7 mouse cellular contexts compared by ENCODE assay signal in genomic region chr9:117251521-117252368, GRCm38 (mm10).
DNase-seq lines count a peak whose midpoint lies in the region; ATAC-seq and TF ChIP-seq lines count a peak whose summit lies in the region.

No protein-coding gene starts in this region.

- peak overlapping the region; percentile 84 for H3K4me2 ChIP-seq in heart, embryonic 13.5 days

- DNase-seq in thymus, adult 2 months, result no peak
- DNase-seq in thymus, postnatal 10 days (ENCODE audit: low spot score in 2 of 2), result no peak
- DNase-seq in kidney, postnatal 14 days, result peak; percentile 49
- peak; percentile 36 for DNase-seq in urinary bladder, postnatal 25 days (ENCODE audit: low spot score)

- H3K9ac ChIP-seq in heart, embryonic 13.5 days, result peak overlapping the region; percentile 94

- no peaks in the 10 kb centered on the region for H3K9me3 ChIP-seq in heart, embryonic 13.5 days

- no peaks in the 10 kb centered on the region for H3K36me3 ChIP-seq in thymus, adult 2 months (ENCODE audit: control insufficient read depth, insufficient read depth, low read length)
- H3K36me3 ChIP-seq in heart, embryonic 13.5 days, result no peaks in the 10 kb centered on the region
- no peaks in the 10 kb centered on the region for H3K36me3 ChIP-seq in macrophage (ENCODE audit: inconsistent target)

- WGBS in thymus, adult 2 months, result 3% methylated on average over 29 of the region's 29 CpGs
- WGBS in heart, embryonic 13.5 days, result 1% methylated on average over 29 of the region's 29 CpGs
- WGBS in macrophage (ENCODE audit: missing documents), result 3% methylated on average over 29 of the region's 29 CpGs

- TF ChIP-seq POLR2A in thymus, adult 2 months (IDR thresholded peaks at IDR 0.05; ENCODE audit: control insufficient read depth, extremely low read depth, insufficient read depth, low read length, poor library complexity), result no peak

- no peaks in the 10 kb centered on the region; the same call in 1 of the 2 replicates for H3K27me3 ChIP-seq in thymus, adult 2 months (ENCODE audit: control insufficient read depth, insufficient read depth, low read length)
- H3K27me3 ChIP-seq in heart, embryonic 13.5 days (replicated peaks), result no peaks in the 10 kb centered on the region

- ATAC-seq in common myeloid progenitor, adult 5-6 weeks (replicated peaks; ENCODE audit: low read depth, poor library complexity, severe bottlenecking), result peak; percentile 34; the same call in 1 of the 2 replicates
- no peak for ATAC-seq in heart, embryonic 13.5 days (ENCODE audit: extremely low read depth, insufficient number of reproducible peaks, low FRiP score, low TSS enrichment)

- H3K27ac ChIP-seq in thymus, adult 2 months (ENCODE audit: control insufficient read depth, insufficient read depth, low read length), result no peak overlapping the region
- peak overlapping the region; percentile 91 for H3K27ac ChIP-seq in heart, embryonic 13.5 days (replicated peaks)
- H3K27ac ChIP-seq in macrophage, result no peak overlapping the region

- H3K4me3 ChIP-seq in thymus, adult 2 months (ENCODE audit: control insufficient read depth, insufficient read depth, low read length), result peak overlapping the region; percentile 30
- H3K4me3 ChIP-seq in heart, embryonic 13.5 days, result peak overlapping the region; percentile 80
- peak overlapping the region; percentile 1; the same call in 1 of the 2 replicates for H3K4me3 ChIP-seq in macrophage (ENCODE audit: inconsistent target)

- TF ChIP-seq CTCF in thymus, adult 2 months (IDR thresholded peaks at IDR 0.05; ENCODE audit: borderline replicate concordance, control insufficient read depth, extremely low read depth, insufficient read depth, low read length, poor library complexity), result no peak

- H3K4me1 ChIP-seq in thymus, adult 2 months (replicated peaks; ENCODE audit: control insufficient read depth, insufficient read depth, low read length), result no peaks in the 10 kb centered on the region
- peaks cover 49% of the 10 kb centered on the region for H3K4me1 ChIP-seq in heart, embryonic 13.5 days

- no peaks in the 10 kb centered on the region for H3K79me2 ChIP-seq in macrophage (ENCODE audit: inconsistent target)

Comparison
In these comparisons a context has a peak if more than half of its experiments do, and no peak if none do; other contexts are left out.
1. DNase-seq: peak in kidney, postnatal 14 days (single experiment) and urinary bladder, postnatal 25 days (single experiment); none in thymus, adult 2 months (single experiment) and thymus, postnatal 10 days (0 of 2).
2. H3K4me3 ChIP-seq: peak in every context shown above with its lines; median percentile 80 in heart, embryonic 13.5 days; 30 in thymus, adult 2 months; 1 in macrophage.